Comparison of ENCODE assay signal across 25 mouse cellular contexts in genomic region chr11:66789997-66790396, GRCm38 (mm10).
"Had no signal": no experiment of that assay in that cellular context is flagged by ENCODE, and none has a peak within 500 bp of the region (broad histone marks: within the 10 kb centered on the region; RNA-seq: fewer than 3 reads in every experiment).

No protein-coding gene starts in this region.

- DNase-seq: gastrocnemius, adult 2 months; gastrocnemius, postnatal 10 days; gastrocnemius, postnatal 25 days; heart, adult 11 months; heart, adult 2 months; heart, postnatal 14 days; heart, postnatal 36 days; kidney, adult 11 months; kidney, adult 8-10 months; kidney, postnatal 10 days; kidney, postnatal 25 days; kidney, postnatal 4 days; left cerebral cortex, postnatal 4 days had no signal

- H3K36me3 ChIP-seq: heart, embryonic 13.5 days; heart, embryonic 15.5 days; hindbrain, embryonic 13.5 days; hindbrain, embryonic 15.5 days; limb, embryonic 13.5 days; limb, embryonic 15.5 days; liver, embryonic 12.5 days had no signal

- H3K27ac ChIP-seq: gastrocnemius, adult 2 months; heart, adult 2 months; heart, embryonic 13.5 days; heart, embryonic 15.5 days; hindbrain, embryonic 13.5 days; hindbrain, embryonic 15.5 days; hindbrain, postnatal 0 days; layer of hippocampus, adult 2 months; limb, embryonic 13.5 days; limb, embryonic 15.5 days; liver, embryonic 12.5 days; liver, embryonic 14.5 days had no signal

- H3K9ac ChIP-seq: heart, embryonic 13.5 days; heart, embryonic 15.5 days; hindbrain, embryonic 13.5 days; hindbrain, embryonic 15.5 days; limb, embryonic 13.5 days; limb, embryonic 15.5 days; liver, embryonic 12.5 days; liver, embryonic 14.5 days had no signal

- H3K4me2 ChIP-seq: heart, embryonic 11.5 days; heart, embryonic 13.5 days; heart, embryonic 15.5 days; hindbrain, embryonic 13.5 days; hindbrain, embryonic 15.5 days; limb, embryonic 13.5 days; limb, embryonic 15.5 days; liver, embryonic 12.5 days had no signal

- H3K4me3 ChIP-seq: gastrocnemius, adult 2 months; heart, adult 2 months; heart, embryonic 13.5 days; heart, embryonic 15.5 days; hindbrain, embryonic 13.5 days; hindbrain, embryonic 15.5 days; layer of hippocampus, adult 2 months; limb, embryonic 13.5 days; limb, embryonic 15.5 days; liver, embryonic 12.5 days had no signal

- H3K4me1 ChIP-seq: heart, embryonic 13.5 days; heart, embryonic 15.5 days; hindbrain, embryonic 13.5 days; hindbrain, embryonic 15.5 days; limb, embryonic 13.5 days; limb, embryonic 15.5 days; liver, embryonic 12.5 days had no signal

- H3K9me3 ChIP-seq: heart, embryonic 15.5 days; hindbrain, embryonic 13.5 days; hindbrain, embryonic 15.5 days; limb, embryonic 13.5 days; limb, embryonic 15.5 days; liver, embryonic 12.5 days had no signal

- H3K27me3 ChIP-seq: heart, embryonic 13.5 days; heart, embryonic 15.5 days; hindbrain, embryonic 13.5 days; hindbrain, embryonic 15.5 days; limb, embryonic 13.5 days; limb, embryonic 15.5 days; liver, embryonic 12.5 days had no signal

- ATAC-seq: hindbrain, postnatal 0 days; intestine, embryonic 16.5 days; liver, embryonic 12.5 days had no signal
